Mouse (Mus musculus): Measurements from ENCODE around the gene Clk2. TPM values are rescaled to one million over a fixed set of nuclear protein-coding genes. Genes with fewer than 3 reads are reported as not detected.

Clk2 gene
- polyA plus RNA-seq, 1 experiment: 72.2 TPM

DNA sequence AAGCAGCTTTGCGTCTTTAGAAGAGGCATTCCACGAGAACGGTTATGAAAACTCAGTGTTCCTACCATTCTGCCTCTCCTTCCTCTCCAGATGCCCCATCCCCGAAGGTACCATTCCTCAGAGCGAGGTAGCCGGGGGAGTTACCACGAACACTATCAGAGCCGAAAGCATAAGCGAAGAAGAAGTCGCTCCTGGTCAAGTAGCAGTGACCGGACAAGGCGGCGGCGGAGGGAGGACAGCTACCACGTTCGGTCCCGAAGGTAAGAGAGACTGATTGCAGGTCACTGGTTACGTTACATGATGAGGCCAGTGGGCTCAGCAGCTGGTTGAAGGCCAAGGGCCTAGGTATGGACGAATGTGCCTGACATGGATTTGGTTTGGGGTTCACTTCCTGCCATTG, 2.4 kb downstream of the Clk2 start:
- H3K36me3 ChIP-seq (ENCODE audit: control insufficient read depth, insufficient read depth, low read length): peaks cover 35% of the 10 kb centered on the region
- TF ChIP-seq POLR2A (IDR thresholded peaks at IDR 0.05; ENCODE audit: low read depth, low read length) (no peak), CTCF (IDR thresholded peaks at IDR 0.05; ENCODE audit: extremely low read depth, insufficient read depth, insufficient read length, insufficient replicate concordance) (no peak)

GRCm38 (mm10) chr3:89174844-89175243, 10.2 kb downstream of the Clk2 start:
- no peak for TF ChIP-seq CTCF (IDR thresholded peaks at IDR 0.05; ENCODE audit: extremely low read depth, insufficient read depth, insufficient read length, insufficient replicate concordance)
- peaks cover 50% of the 10 kb centered on the region for H3K36me3 ChIP-seq (ENCODE audit: control insufficient read depth, insufficient read depth, low read length)
- H3K27me3 ChIP-seq (ENCODE audit: control insufficient read depth, insufficient read depth, low read length): no peaks in the 10 kb centered on the region
- no peak overlapping the region for H3K4me3 ChIP-seq (ENCODE audit: extremely low read depth, insufficient read depth, insufficient read length)
- H3K27ac ChIP-seq (ENCODE audit: insufficient read depth, low read length): no peak overlapping the region
- no peak for DNase-seq (ENCODE audit: low read depth in 1 of 2, low spot score in 2 of 2)
- peaks cover 3% of the 10 kb centered on the region; the same call in 1 of the 2 replicates for H3K4me1 ChIP-seq (ENCODE audit: control insufficient read depth, insufficient read depth, insufficient read length)
- WGBS: 96% methylated on average over 11 of the region's 11 CpGs

More for the DNA sequence above, 2.4 kb downstream of the Clk2 start:
- no peak overlapping the region for H3K4me3 ChIP-seq (ENCODE audit: extremely low read depth, insufficient read depth, insufficient read length)
- H3K27ac ChIP-seq (ENCODE audit: insufficient read depth, low read length): no peak overlapping the region
- no peaks in the 10 kb centered on the region for H3K27me3 ChIP-seq (ENCODE audit: control insufficient read depth, insufficient read depth, low read length)
- WGBS: 95% methylated on average over 19 of the region's 19 CpGs
- no peak for DNase-seq (ENCODE audit: low read depth in 1 of 2, low spot score in 2 of 2)
- H3K4me1 ChIP-seq (ENCODE audit: control insufficient read depth, insufficient read depth, insufficient read length): peaks cover 3% of the 10 kb centered on the region; the same call in 1 of the 2 replicates

DNA sequence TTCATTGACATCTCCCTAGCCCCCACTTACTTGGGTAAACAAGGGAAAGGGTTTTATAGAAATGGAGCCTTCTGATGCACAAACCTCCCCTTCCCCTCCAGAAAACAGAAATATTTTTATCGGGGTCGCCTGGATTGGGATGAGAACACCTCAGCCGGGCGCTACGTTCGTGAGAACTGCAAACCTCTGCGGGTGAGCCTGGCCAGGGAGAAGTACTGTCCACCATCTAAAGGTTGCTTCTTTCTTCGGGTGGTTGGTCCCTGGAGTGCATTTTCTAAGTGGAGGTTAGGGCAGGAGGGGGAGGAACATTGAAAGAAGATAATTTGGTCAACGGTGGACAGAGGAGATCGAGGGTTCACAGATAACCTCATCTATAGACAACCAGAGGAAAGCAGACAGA, 10.9 kb downstream of the Clk2 start:
- 93% methylated on average over 10 of the region's 10 CpGs for WGBS
- no peaks in the 10 kb centered on the region for H3K27me3 ChIP-seq (ENCODE audit: control insufficient read depth, insufficient read depth, low read length)
- no peak for TF ChIP-seq POLR2A (IDR thresholded peaks at IDR 0.05; ENCODE audit: low read depth, low read length)
- TF ChIP-seq CTCF (IDR thresholded peaks at IDR 0.05; ENCODE audit: extremely low read depth, insufficient read depth, insufficient read length, insufficient replicate concordance): no peak
- H3K27ac ChIP-seq (ENCODE audit: insufficient read depth, low read length): no peak overlapping the region
- peaks cover 47% of the 10 kb centered on the region for H3K36me3 ChIP-seq (ENCODE audit: control insufficient read depth, insufficient read depth, low read length)
- peaks cover 3% of the 10 kb centered on the region; the same call in 1 of the 2 replicates for H3K4me1 ChIP-seq (ENCODE audit: control insufficient read depth, insufficient read depth, insufficient read length)
- H3K4me3 ChIP-seq (ENCODE audit: extremely low read depth, insufficient read depth, insufficient read length): no peak overlapping the region
- DNase-seq (ENCODE audit: low read depth in 1 of 2, low spot score in 2 of 2): no peak

GRCm38 (mm10) chr3:89176421-89176820, 11.8 kb downstream of the Clk2 start:
- TF ChIP-seq POLR2A (IDR thresholded peaks at IDR 0.05; ENCODE audit: low read depth, low read length) (no peak), CTCF (IDR thresholded peaks at IDR 0.05; ENCODE audit: extremely low read depth, insufficient read depth, insufficient read length, insufficient replicate concordance) (no peak)
- H3K4me3 ChIP-seq (ENCODE audit: extremely low read depth, insufficient read depth, insufficient read length): no peak overlapping the region
- no peak overlapping the region for H3K27ac ChIP-seq (ENCODE audit: insufficient read depth, low read length)
- no peak for DNase-seq (ENCODE audit: low read depth in 1 of 2, low spot score in 2 of 2)
- no peaks in the 10 kb centered on the region for H3K27me3 ChIP-seq (ENCODE audit: control insufficient read depth, insufficient read depth, low read length)
- peaks cover 3% of the 10 kb centered on the region; the same call in 1 of the 2 replicates for H3K4me1 ChIP-seq (ENCODE audit: control insufficient read depth, insufficient read depth, insufficient read length)
- WGBS: 94% methylated on average over 7 of the region's 7 CpGs
- peaks cover 45% of the 10 kb centered on the region for H3K36me3 ChIP-seq (ENCODE audit: control insufficient read depth, insufficient read depth, low read length)

GRCm38 (mm10) chr3:89177242-89178106, 12.9 kb downstream of the Clk2 start, which contains the start of gene Scamp3:
TSS of gene Scamp3 (plus strand) at chr3:89177473.
- peak; percentile 75 to 93 for DNase-seq (ENCODE audit: low read depth in 1 of 2, low spot score in 2 of 2)
- Histone ChIP-seq H3K4me3 (ENCODE audit: extremely low read depth, insufficient read depth, insufficient read length) (peak within 1 kb of the TSS; percentile 73), H3K4me1 (ENCODE audit: control insufficient read depth, insufficient read depth, insufficient read length) (peaks cover 3% of the 10 kb centered on the region; the same call in 1 of the 2 replicates), H3K27me3 (ENCODE audit: control insufficient read depth, insufficient read depth, low read length) (no peaks in the 10 kb centered on the region), H3K27ac (ENCODE audit: insufficient read depth, low read length) (peak within 1 kb of the TSS; percentile 66), H3K36me3 (ENCODE audit: control insufficient read depth, insufficient read depth, low read length) (peaks cover 44% of the 10 kb centered on the region)
- WGBS: under 1% methylated on average over 43 of the region's 43 CpGs
- TF ChIP-seq CTCF (IDR thresholded peaks at IDR 0.05; ENCODE audit: extremely low read depth, insufficient read depth, insufficient read length, insufficient replicate concordance) (no peak), POLR2A (IDR thresholded peaks at IDR 0.05; ENCODE audit: low read depth, low read length) (peak; percentile 64; the same call in 1 of the 2 replicates)

- WGBS: 5% methylated on average over 6 of the region's 6 CpGs
- H3K27me3 ChIP-seq (ENCODE audit: control insufficient read depth, insufficient read depth, low read length): no peaks in the 10 kb centered on the region
- TF ChIP-seq CTCF (IDR thresholded peaks at IDR 0.05; ENCODE audit: extremely low read depth, insufficient read depth, insufficient read length, insufficient replicate concordance) (no peak), POLR2A (IDR thresholded peaks at IDR 0.05; ENCODE audit: low read depth, low read length) (no peak)
- H3K36me3 ChIP-seq (ENCODE audit: control insufficient read depth, insufficient read depth, low read length): peaks cover 40% of the 10 kb centered on the region
- peaks cover 4% of the 10 kb centered on the region; the same call in 1 of the 2 replicates for H3K4me1 ChIP-seq (ENCODE audit: control insufficient read depth, insufficient read depth, insufficient read length)
- peak overlapping the region; percentile 66; the same call in 1 of the 2 replicates for H3K27ac ChIP-seq (ENCODE audit: insufficient read depth, low read length)
- peak overlapping the region; percentile 73 for H3K4me3 ChIP-seq (ENCODE audit: extremely low read depth, insufficient read depth, insufficient read length)
- DNase-seq (ENCODE audit: low read depth in 1 of 2, low spot score in 2 of 2): no peak
Measured at GRCm38 (mm10) chr3:89178107-89178385, 13.5 kb downstream of the Clk2 start.

- Histone ChIP-seq H3K36me3 (ENCODE audit: control insufficient read depth, insufficient read depth, low read length) (peaks cover 30% of the 10 kb centered on the region), H3K4me1 (ENCODE audit: control insufficient read depth, insufficient read depth, insufficient read length) (peaks cover 14% of the 10 kb centered on the region), H3K27me3 (ENCODE audit: control insufficient read depth, insufficient read depth, low read length) (no peaks in the 10 kb centered on the region), H3K4me3 (ENCODE audit: extremely low read depth, insufficient read depth, insufficient read length) (no peak overlapping the region), H3K27ac (ENCODE audit: insufficient read depth, low read length) (peak overlapping the region; percentile 29; the same call in 1 of the 2 replicates)
- DNase-seq (ENCODE audit: low read depth in 1 of 2, low spot score in 2 of 2): no peak
- WGBS: 84% methylated on average over 11 of the region's 11 CpGs
- TF ChIP-seq CTCF (IDR thresholded peaks at IDR 0.05; ENCODE audit: extremely low read depth, insufficient read depth, insufficient read length, insufficient replicate concordance) (no peak), POLR2A (IDR thresholded peaks at IDR 0.05; ENCODE audit: low read depth, low read length) (no peak)
Measured at GRCm38 (mm10) chr3:89179056-89179455, 14.5 kb downstream of the Clk2 start.
